Mouse (Mus musculus) T-cell, adult 66 days (primary cell): Measurements from ENCODE around the gene Ifi214. TPM values are rescaled to one million over a fixed set of nuclear protein-coding genes. Genes with fewer than 3 reads are reported as not detected.

Experiments used
- total RNA-seq, 2 experiments: library from RNA; stranded (reverse); gene quantifications; 3 replicates in 1 of 2; 4 replicates in 1 of 2; pipeline ENCODE4 v1.2.4; 2023

Ifi214 gene
- total RNA-seq = 10 to 100 TPM; 44.9 to 54.5 TPM

DNA sequence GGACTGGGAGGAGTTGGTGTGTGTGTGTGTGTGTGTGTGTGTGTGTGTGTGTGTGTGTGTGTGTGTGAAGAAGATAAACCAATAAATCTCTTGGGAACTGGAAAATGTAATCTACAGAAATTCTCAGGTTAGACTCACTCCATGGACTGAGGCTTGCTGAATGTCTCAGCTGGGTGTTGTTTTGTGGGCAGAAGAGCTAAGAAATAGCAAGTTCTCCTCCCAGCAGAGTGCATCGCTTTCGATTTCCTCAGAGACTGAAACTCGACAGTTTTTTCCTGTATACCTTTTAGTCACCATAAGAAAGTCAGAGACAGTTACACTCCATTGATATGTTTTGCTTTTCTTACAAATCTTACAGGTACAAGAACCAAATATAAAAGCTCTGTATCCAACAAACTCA lies at the start of gene Ifi214:
Gene Ifi214 (minus strand): TSS at position 167 of the 400 bp plus-strand sequence.

DNA sequence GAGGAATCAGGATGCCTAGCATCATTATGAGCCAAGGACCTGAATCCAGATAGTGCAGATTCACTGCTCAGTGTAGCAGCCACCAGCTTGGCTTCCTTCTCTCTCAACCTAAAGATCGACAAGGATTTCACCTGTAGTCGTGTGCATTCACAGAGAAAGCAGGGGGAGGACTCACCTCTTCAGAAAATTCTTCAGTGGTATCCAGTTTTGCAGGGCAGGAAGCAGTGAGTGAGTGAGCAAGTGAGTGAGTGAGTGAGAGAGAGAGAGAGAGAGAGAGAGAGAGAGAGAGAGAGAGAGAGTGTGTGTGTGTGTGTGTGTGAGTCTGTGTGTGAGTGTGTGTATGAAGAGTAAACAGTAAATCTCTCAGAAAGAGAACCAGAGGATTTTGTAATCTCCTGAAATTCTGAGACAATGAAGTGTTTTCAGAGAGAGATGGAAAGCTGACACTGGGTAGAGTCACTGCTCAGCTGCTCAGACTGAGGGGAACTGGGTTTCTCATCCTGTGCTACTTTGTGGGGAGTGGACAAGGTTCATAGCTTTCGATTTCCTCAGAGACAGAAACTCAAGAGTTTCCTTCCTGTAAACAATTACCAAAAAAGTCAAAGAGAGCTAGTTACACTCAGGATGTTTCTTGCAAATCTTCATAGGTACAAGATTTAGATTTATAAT lies 44.8 kb downstream of the Ifi214 start, which contains the start of gene Ifi206:
Gene Ifi206 (minus strand): TSS at position 230 of the 669 bp plus-strand sequence.

Other genes starting within 250 kb of the Ifi214 start
- not detected for gene Ackr1, start 202.2 kb downstream of the Ifi214 start, total RNA-seq
- 10 to 100 TPM; 49.3 to 72.0 TPM for gene Aim2, start 185.1 kb downstream of the Ifi214 start, total RNA-seq
- gene Cadm3, start 168.3 kb downstream of the Ifi214 start, total RNA-seq = under 1 TPM in 1 of 2 experiments, not detected in 1; 0.15 TPM
- 100 to 1,000 TPM; 121 to 135 TPM for gene Ifi206, start 44.9 kb downstream of the Ifi214 start, total RNA-seq
- 100 to 1,000 TPM; 182 to 213 TPM for gene Ifi213, start 63.3 kb upstream of the Ifi214 start, total RNA-seq
- 100 to 1,000 TPM; 112 to 145 TPM for gene Ifi209, start 95.0 kb upstream of the Ifi214 start, total RNA-seq
- 100 to 1,000 TPM; 112 to 129 TPM for gene Ifi208, start 137.7 kb upstream of the Ifi214 start, total RNA-seq
- 1 to 10 TPM; 1.2 TPM for gene Ifi207, start 205.8 kb upstream of the Ifi214 start, total RNA-seq
- gene Ifi204, start 231.0 kb upstream of the Ifi214 start, total RNA-seq = 1 to 10 TPM; 8.2 to 8.3 TPM